Mouse (Mus musculus) lung, embryonic 16.5 days (tissue): ENCODE measurements at regions not wholly inside any gene's neighbourhood (a gene's known extent, or its start where the extent isn't known, plus 50 kb on each side); places are given as distances from the start of the nearest gene placed in this dataset.

ENCODE experiments used
- ATAC-seq: fragments of 200-750 bp; cut with Nextera tagmentation; 2 replicates; pipeline ENCODE4 v1.8.0; 2017; ENCODE audit warnings: low read depth, mild to moderate bottlenecking, moderate library complexity
- H3K27ac ChIP-seq: fragments of 300-500 bp; sonication (generic); 2 replicates; pipeline ENCODE4 v1.5.1; 2014; ENCODE audit warnings: mild to moderate bottlenecking, control low read depth, low read length
- H3K27me3 ChIP-seq: fragments of 300-500 bp; sonication (generic); 2 replicates; pipeline ENCODE4 v1.6.1; 2014; ENCODE audit warnings: low read depth, low read length, mixed read lengths; ENCODE audit not compliant: control insufficient read depth, insufficient read depth
- H3K36me3 ChIP-seq: fragments of 300-500 bp; sonication (generic); 2 replicates; pipeline ENCODE4 v1.6.1; 2014; ENCODE audit warnings: low read length; ENCODE audit not compliant: control insufficient read depth, insufficient read depth
- H3K4me1 ChIP-seq: fragments of 300-500 bp; sonication (generic); replicated peaks from 2 replicates; pipeline ENCODE4 v1.6.1; 2014; ENCODE audit warnings: low read length, mixed read lengths; ENCODE audit not compliant: control insufficient read depth, insufficient read depth
- H3K4me2 ChIP-seq: fragments of 300-500 bp; sonication (generic); 2 replicates; pipeline ENCODE4 v1.6.1; 2014; ENCODE audit warnings: low read depth, low read length, control low read depth
- H3K4me3 ChIP-seq: fragments of 300-500 bp; sonication (generic); 2 replicates; pipeline ENCODE4 v1.5.1; 2014; ENCODE audit warnings: mild to moderate bottlenecking, low read length, control low read depth
- H3K9ac ChIP-seq: fragments of 300-500 bp; sonication (generic); 2 replicates; pipeline ENCODE4 v1.6.1; 2014; ENCODE audit warnings: low read length, control low read depth
- H3K9me3 ChIP-seq: fragments of 300-500 bp; sonication (generic); 2 replicates; pipeline ENCODE4 v1.6.1; 2016; ENCODE audit warnings: low read length; ENCODE audit not compliant: control insufficient read depth
- WGBS: fragments of 180-500 bp; shearing (Covaris S2); extraction: QIAGEN DNeasy Blood & Tissue Kit; methylation state at CpG from one replicate; pipeline ENCODE4 v1.1.7; 2014; 5-methylcytosine and 5-hydroxymethylcytosine counted together

GRCm38 (mm10) chr14:86450616-86451015 is 690.4 kb downstream of the Diaph3 start:
- H3K9ac ChIP-seq, result no peak overlapping the region
- peak; percentile 92 for ATAC-seq
- no peaks in the 10 kb centered on the region for H3K27me3 ChIP-seq
- no peaks in the 10 kb centered on the region for H3K36me3 ChIP-seq
- 80% methylated on average over 1 of the region's 1 CpGs for WGBS
- no peaks in the 10 kb centered on the region for H3K9me3 ChIP-seq
- H3K4me1 ChIP-seq, result no peaks in the 10 kb centered on the region; the same call in 1 of the 2 replicates
- H3K27ac ChIP-seq, result peak overlapping the region; percentile 67
- no peak overlapping the region for H3K4me2 ChIP-seq
- H3K4me3 ChIP-seq, result no peak overlapping the region

- no peaks in the 10 kb centered on the region for H3K9me3 ChIP-seq
- WGBS, result 68% methylated on average over 4 of the region's 4 CpGs
- no peaks in the 10 kb centered on the region for H3K27me3 ChIP-seq
- no peak overlapping the region for H3K4me2 ChIP-seq
- no peak overlapping the region for H3K27ac ChIP-seq
- H3K9ac ChIP-seq, result no peak overlapping the region
- no peak overlapping the region for H3K4me3 ChIP-seq
- no peak for ATAC-seq
- H3K4me1 ChIP-seq, result no peaks in the 10 kb centered on the region
- no peaks in the 10 kb centered on the region for H3K36me3 ChIP-seq
These were observed 695.9 kb downstream of the Diaph3 start for GRCm38 (mm10) chr14:86445139-86445538.

GRCm38 (mm10) chr14:86443921-86444835 is 696.9 kb downstream of the Diaph3 start:
- no peak overlapping the region for H3K9ac ChIP-seq
- H3K4me2 ChIP-seq, result no peak overlapping the region
- H3K27ac ChIP-seq, result peak overlapping the region; percentile 6; the same call in 1 of the 2 replicates
- H3K4me1 ChIP-seq, result no peaks in the 10 kb centered on the region
- no peak overlapping the region for H3K4me3 ChIP-seq
- H3K36me3 ChIP-seq, result no peaks in the 10 kb centered on the region
- H3K27me3 ChIP-seq, result no peaks in the 10 kb centered on the region
- no peak for ATAC-seq
- 53% methylated on average over 5 of the region's 5 CpGs for WGBS
- no peaks in the 10 kb centered on the region for H3K9me3 ChIP-seq

- H3K27me3 ChIP-seq, result no peaks in the 10 kb centered on the region
- no peak for ATAC-seq
- no peak overlapping the region for H3K4me2 ChIP-seq
- H3K4me1 ChIP-seq, result no peaks in the 10 kb centered on the region
- no peaks in the 10 kb centered on the region for H3K9me3 ChIP-seq
- H3K4me3 ChIP-seq, result no peak overlapping the region
- WGBS, result 83% methylated on average over 9 of the region's 9 CpGs
- H3K9ac ChIP-seq, result no peak overlapping the region
- no peak overlapping the region for H3K27ac ChIP-seq
- H3K36me3 ChIP-seq, result no peaks in the 10 kb centered on the region
These were observed 698.9 kb downstream of the Diaph3 start for GRCm38 (mm10) chr14:86441895-86442679.

GRCm38 (mm10) chr14:86437383-86437782 is 703.7 kb downstream of the Diaph3 start:
- no peak overlapping the region for H3K9ac ChIP-seq
- no peaks in the 10 kb centered on the region for H3K27me3 ChIP-seq
- 69% methylated on average over 3 of the region's 3 CpGs for WGBS
- H3K27ac ChIP-seq, result no peak overlapping the region
- no peak overlapping the region for H3K4me2 ChIP-seq
- H3K36me3 ChIP-seq, result no peaks in the 10 kb centered on the region
- H3K9me3 ChIP-seq, result no peaks in the 10 kb centered on the region
- no peak for ATAC-seq
- no peak overlapping the region for H3K4me3 ChIP-seq
- H3K4me1 ChIP-seq, result no peaks in the 10 kb centered on the region

- WGBS, result 93% methylated on average over 2 of the region's 2 CpGs
- Histone ChIP-seq H3K36me3 (no peaks in the 10 kb centered on the region), H3K27me3 (no peaks in the 10 kb centered on the region), H3K9me3 (no peaks in the 10 kb centered on the region), H3K27ac (no peak overlapping the region), H3K4me2 (no peak overlapping the region), H3K9ac (no peak overlapping the region), H3K4me3 (no peak overlapping the region), H3K4me1 (no peaks in the 10 kb centered on the region)
- ATAC-seq, result no peak
These were observed 705.7 kb downstream of the Diaph3 start for GRCm38 (mm10) chr14:86435345-86435744.

- Histone ChIP-seq H3K27me3 (no peaks in the 10 kb centered on the region), H3K36me3 (no peaks in the 10 kb centered on the region), H3K9ac (no peak overlapping the region), H3K9me3 (no peaks in the 10 kb centered on the region), H3K27ac (no peak overlapping the region), H3K4me3 (no peak overlapping the region), H3K4me1 (no peaks in the 10 kb centered on the region), H3K4me2 (no peak overlapping the region)
- 56% methylated on average over 6 of the region's 6 CpGs for WGBS
- no peak for ATAC-seq
These were observed 709.7 kb downstream of the Diaph3 start for GRCm38 (mm10) chr14:86431215-86431816.

GRCm38 (mm10) chr14:86421881-86422280 is 719.2 kb downstream of the Diaph3 start:
- no peak for ATAC-seq
- H3K4me3 ChIP-seq, result no peak overlapping the region
- H3K27ac ChIP-seq, result no peak overlapping the region
- no peaks in the 10 kb centered on the region for H3K36me3 ChIP-seq
- no peak overlapping the region for H3K9ac ChIP-seq
- no peak overlapping the region for H3K4me2 ChIP-seq
- H3K27me3 ChIP-seq, result no peaks in the 10 kb centered on the region
- no peaks in the 10 kb centered on the region for H3K4me1 ChIP-seq
- 63% methylated on average over 5 of the region's 5 CpGs for WGBS
- no peaks in the 10 kb centered on the region for H3K9me3 ChIP-seq
